Mouse (Mus musculus) kidney, embryonic 14.5 days (tissue): ENCODE measurements around the gene Ppp1r17. TPM values are rescaled to one million over a fixed set of nuclear protein-coding genes. Genes with fewer than 3 reads are reported as not detected.

ENCODE experiments used
- ATAC-seq: fragments of 200-750 bp; cut with Nextera tagmentation; 2 replicates; pipeline ENCODE4 v1.8.0; 2017; ENCODE audit warnings: moderate number of reproducible peaks, mild to moderate bottlenecking, moderate TSS enrichment, moderate library complexity; ENCODE audit not compliant: low FRiP score, low TSS enrichment
- H3K27ac ChIP-seq: fragments of 300-500 bp; sonication (generic); 2 replicates; pipeline ENCODE4 v1.5.1; 2014; ENCODE audit warnings: low read depth, mild to moderate bottlenecking, low read length, moderate library complexity, mixed read lengths
- H3K27me3 ChIP-seq: fragments of 300-500 bp; sonication (generic); 2 replicates; pipeline ENCODE4 v1.6.1; 2014; ENCODE audit warnings: mild to moderate bottlenecking, low read length; ENCODE audit not compliant: control insufficient read depth, insufficient read depth
- H3K36me3 ChIP-seq: fragments of 300-500 bp; sonication (generic); 2 replicates; pipeline ENCODE4 v1.6.1; 2014; ENCODE audit warnings: low read length, mixed read lengths; ENCODE audit not compliant: control insufficient read depth, insufficient read depth
- H3K4me1 ChIP-seq: fragments of 300-500 bp; sonication (generic); 2 replicates; pipeline ENCODE4 v1.6.1; 2014; ENCODE audit warnings: low read length, mixed read lengths; ENCODE audit not compliant: control insufficient read depth, insufficient read depth
- H3K4me2 ChIP-seq: fragments of 300-500 bp; sonication (generic); replicated peaks from 2 replicates; pipeline ENCODE4 v1.6.1; 2014; ENCODE audit warnings: low read depth, mild to moderate bottlenecking, low read length
- H3K4me3 ChIP-seq: fragments of 300-500 bp; sonication (generic); 2 replicates; pipeline ENCODE4 v1.5.1; 2014; ENCODE audit warnings: mild to moderate bottlenecking, low read length
- H3K9ac ChIP-seq: fragments of 300-500 bp; sonication (generic); 2 replicates; pipeline ENCODE4 v1.6.1; 2014; ENCODE audit warnings: low read depth, mild to moderate bottlenecking, low read length, moderate library complexity
- H3K9me3 ChIP-seq: fragments of 300-500 bp; sonication (generic); 2 replicates; pipeline ENCODE4 v1.6.1; 2016; ENCODE audit warnings: low read length; ENCODE audit not compliant: control insufficient read depth
- WGBS: fragments of 180-500 bp; shearing (Covaris S2); extraction: QIAGEN DNeasy Blood & Tissue Kit; methylation state at CpG from one replicate; pipeline ENCODE4 v1.1.7; 2014; 5-methylcytosine and 5-hydroxymethylcytosine counted together
- polyA plus RNA-seq: library from polyadenylated mRNA; unstranded; fragments of >200 nt; fragmentation: Nextera tagmentation; extraction: Ambion mirVana; gene quantifications from 2 replicates; pipeline ENCODE4 v1.2.1, GENCODE M21; 2014

The Ppp1r17 gene
- polyA plus RNA-seq, 1 experiment from 2014 or later: not detected

DNA sequence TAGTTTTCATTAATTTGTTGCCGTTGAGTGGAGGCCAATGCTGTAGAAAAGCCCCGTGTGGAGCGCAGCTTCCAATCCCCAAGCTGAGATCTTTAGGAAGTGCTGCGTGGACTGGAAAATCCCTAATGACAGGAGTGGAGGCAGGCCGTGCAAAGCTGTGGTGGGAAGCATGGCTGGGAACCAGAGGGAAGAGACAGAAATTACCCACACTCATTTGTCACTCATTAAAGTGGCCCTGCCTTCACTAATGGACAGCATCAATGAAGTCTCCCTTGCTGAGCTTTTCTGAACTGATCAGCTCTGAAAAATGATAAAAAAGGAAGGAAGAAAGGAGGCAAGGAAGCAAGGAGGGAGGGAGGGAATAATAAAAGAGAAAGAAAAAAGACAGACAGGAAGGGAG is 12.7 kb downstream of the Ppp1r17 start:
- H3K27ac ChIP-seq: no peak overlapping the region
- H3K9me3 ChIP-seq: no peaks in the 10 kb centered on the region
- H3K27me3 ChIP-seq: no peaks in the 10 kb centered on the region
- no peak for ATAC-seq
- WGBS: 65% methylated on average over 5 of the region's 5 CpGs
- H3K4me1 ChIP-seq: no peaks in the 10 kb centered on the region
- H3K4me3 ChIP-seq: no peak overlapping the region
- H3K4me2 ChIP-seq: no peak overlapping the region
- H3K36me3 ChIP-seq: no peaks in the 10 kb centered on the region
- no peak overlapping the region for H3K9ac ChIP-seq

GRCm38 (mm10) chr6:56032231-56032630 is 14.9 kb downstream of the Ppp1r17 start:
- ATAC-seq: no peak
- Histone ChIP-seq H3K4me2 (no peak overlapping the region), H3K27me3 (no peaks in the 10 kb centered on the region), H3K27ac (no peak overlapping the region), H3K4me1 (no peaks in the 10 kb centered on the region), H3K9me3 (no peaks in the 10 kb centered on the region), H3K4me3 (no peak overlapping the region), H3K9ac (no peak overlapping the region), H3K36me3 (no peaks in the 10 kb centered on the region)
- 86% methylated on average over 2 of the region's 2 CpGs for WGBS

- Histone ChIP-seq H3K27ac (no peak overlapping the region), H3K4me1 (no peaks in the 10 kb centered on the region), H3K36me3 (no peaks in the 10 kb centered on the region)
Observed at GRCm38 (mm10) chr6:56035054-56035453, 17.8 kb downstream of the Ppp1r17 start.

DNA sequence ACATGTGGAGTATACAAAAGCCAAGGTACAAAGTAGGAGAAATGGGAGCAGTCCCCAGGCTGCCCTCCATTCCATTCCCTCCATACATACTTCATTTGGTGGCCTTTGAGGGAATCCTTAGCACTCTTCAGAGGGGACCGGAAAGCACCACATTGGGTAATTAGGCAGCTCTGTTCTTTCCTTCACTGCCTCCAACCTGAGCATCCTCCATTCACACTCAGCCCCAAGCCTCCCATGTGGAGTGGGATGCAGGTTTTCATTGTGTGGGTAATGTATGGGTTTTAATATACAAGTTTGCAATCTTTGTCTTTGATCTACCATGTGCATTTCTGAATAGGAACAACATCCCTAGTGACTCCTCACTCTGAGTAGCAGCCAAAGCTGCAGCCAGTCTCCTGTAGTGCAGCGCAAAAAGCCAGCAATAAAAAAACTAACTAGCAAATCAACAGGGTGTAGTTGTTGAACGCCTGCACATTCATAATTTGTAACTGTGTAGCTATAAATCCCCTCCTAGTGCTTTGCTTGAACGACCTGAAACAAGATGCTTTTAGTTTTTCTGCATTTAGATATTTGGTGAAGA is 22.3 kb downstream of the Ppp1r17 start:
- no peak overlapping the region for H3K4me2 ChIP-seq
- no peaks in the 10 kb centered on the region for H3K27me3 ChIP-seq
- WGBS: 60% methylated on average over 4 of the region's 4 CpGs
- no peak overlapping the region for H3K27ac ChIP-seq
- H3K4me1 ChIP-seq: no peaks in the 10 kb centered on the region
- H3K4me3 ChIP-seq: no peak overlapping the region
- no peak overlapping the region for H3K9ac ChIP-seq
- no peaks in the 10 kb centered on the region for H3K36me3 ChIP-seq
- ATAC-seq: no peak
- no peaks in the 10 kb centered on the region for H3K9me3 ChIP-seq

More at GRCm38 (mm10) chr6:56035054-56035453, 17.8 kb downstream of the Ppp1r17 start:
- ATAC-seq: no peak
- no peak overlapping the region for H3K9ac ChIP-seq
- 70% methylated on average over 10 of the region's 10 CpGs for WGBS
- H3K27me3 ChIP-seq: no peaks in the 10 kb centered on the region
- H3K4me3 ChIP-seq: no peak overlapping the region
- H3K9me3 ChIP-seq: no peaks in the 10 kb centered on the region
- H3K4me2 ChIP-seq: no peak overlapping the region

- Histone ChIP-seq H3K9me3 (no peaks in the 10 kb centered on the region), H3K27me3 (no peaks in the 10 kb centered on the region), H3K27ac (no peak overlapping the region), H3K36me3 (no peaks in the 10 kb centered on the region), H3K4me2 (no peak overlapping the region), H3K4me3 (no peak overlapping the region), H3K9ac (no peak overlapping the region), H3K4me1 (no peaks in the 10 kb centered on the region)
- no peak for ATAC-seq
- WGBS: 66% methylated on average over 5 of the region's 5 CpGs
Observed at GRCm38 (mm10) chr6:56044270-56044669, 27.0 kb downstream of the Ppp1r17 start.

DNA sequence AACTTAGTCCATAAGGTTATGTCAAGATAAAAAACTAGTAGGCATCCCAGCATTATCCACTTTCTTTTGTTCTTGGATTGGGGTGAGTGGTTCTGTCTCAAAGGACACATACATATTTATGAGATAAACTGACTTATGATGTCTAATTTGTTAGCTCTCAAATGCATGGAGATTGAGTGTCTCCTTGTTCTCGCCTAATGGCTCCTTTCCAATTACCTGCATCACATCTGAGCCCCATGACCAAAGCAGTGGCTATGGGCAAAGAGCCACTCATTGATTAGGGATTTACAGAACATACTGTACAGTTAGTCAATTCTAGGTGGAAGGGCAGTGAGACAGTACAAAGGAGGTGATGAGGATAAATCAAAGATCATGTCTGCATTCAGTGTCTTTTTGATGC is 27.4 kb downstream of the Ppp1r17 start:
- 87% methylated on average over 1 of the region's 1 CpGs for WGBS
- H3K4me2 ChIP-seq: no peak overlapping the region
- H3K9me3 ChIP-seq: no peaks in the 10 kb centered on the region
- no peak for ATAC-seq
- H3K27ac ChIP-seq: no peak overlapping the region
- H3K9ac ChIP-seq: no peak overlapping the region
- H3K36me3 ChIP-seq: no peaks in the 10 kb centered on the region
- H3K27me3 ChIP-seq: no peaks in the 10 kb centered on the region
- no peaks in the 10 kb centered on the region for H3K4me1 ChIP-seq
- no peak overlapping the region for H3K4me3 ChIP-seq

GRCm38 (mm10) chr6:56048580-56048979 is 31.3 kb downstream of the Ppp1r17 start:
- Histone ChIP-seq H3K4me1 (no peaks in the 10 kb centered on the region), H3K4me3 (no peak overlapping the region), H3K36me3 (no peaks in the 10 kb centered on the region), H3K27ac (no peak overlapping the region), H3K27me3 (no peaks in the 10 kb centered on the region), H3K9ac (no peak overlapping the region), H3K9me3 (no peaks in the 10 kb centered on the region), H3K4me2 (no peak overlapping the region)
- WGBS: 90% methylated on average over 3 of the region's 3 CpGs
- ATAC-seq: no peak

- H3K9me3 ChIP-seq: no peaks in the 10 kb centered on the region
- H3K4me2 ChIP-seq: no peak overlapping the region
- H3K4me1 ChIP-seq: no peaks in the 10 kb centered on the region
- no peaks in the 10 kb centered on the region for H3K27me3 ChIP-seq
- H3K36me3 ChIP-seq: no peaks in the 10 kb centered on the region
- no peak overlapping the region for H3K27ac ChIP-seq
- no peak for ATAC-seq
- no peak overlapping the region for H3K4me3 ChIP-seq
- H3K9ac ChIP-seq: no peak overlapping the region
- 38% methylated on average over 4 of the region's 4 CpGs for WGBS
Observed at GRCm38 (mm10) chr6:56049104-56049503, 31.8 kb downstream of the Ppp1r17 start.

- no peak overlapping the region for H3K27ac ChIP-seq
- H3K4me3 ChIP-seq: no peak overlapping the region
- H3K9me3 ChIP-seq: no peaks in the 10 kb centered on the region
- no peaks in the 10 kb centered on the region for H3K27me3 ChIP-seq
- H3K9ac ChIP-seq: no peak overlapping the region
- no peaks in the 10 kb centered on the region for H3K4me1 ChIP-seq
- no peak overlapping the region for H3K4me2 ChIP-seq
- ATAC-seq: no peak
- H3K36me3 ChIP-seq: no peaks in the 10 kb centered on the region
Observed at GRCm38 (mm10) chr6:56063736-56064135, 46.4 kb downstream of the Ppp1r17 start.
